Mouse (Mus musculus) left cerebral cortex, postnatal 36 days (tissue): ENCODE results near the gene Tbcc. TPM values are rescaled to one million over a fixed set of nuclear protein-coding genes. Genes with fewer than 3 reads are reported as not detected.
"Not testable (repeated sequence)": the region's sequence is repeated elsewhere in the genome, so short reads cannot be mapped to it uniquely, and the experiment has no call there.

Experiments
- DNase-seq, 2 experiments: peaks; one replicate each; pipeline ENCODE4 v3.0.0; 2021 to 2022; ENCODE audit warnings: low spot score in 2 of 2, mixed read lengths in 1 of 2
- intact Hi-C: fragments of 180-260 bp; cut with DNase I; formaldehyde crosslinking; loops from one replicate; pipeline ENCODE4 v1.15.1; 2025
- total RNA-seq, 2 experiments: library from RNA; stranded (reverse); gene quantifications; 2 replicates each; pipeline ENCODE4 v1.2.3; 2021

The Tbcc gene
- total RNA-seq, result 10 to 100 TPM; 33.4 to 37.6 TPM

GRCm38 (mm10) chr17:46890116-46890815 is at the start of gene Tbcc:
Gene Tbcc (plus strand): TSS chr17:46890684.
- DNase-seq, result peak; percentile 96 to 97
- intact Hi-C loops, result loop anchor here (1.0 to 2.0 kb wide), 2 partner anchors 33 to 107 kb away; partner anchors contain the start of gene Rpl7l1

- intact Hi-C loops, result no loop called here
- DNase-seq, result no peak
Measured at GRCm38 (mm10) chr17:46843022-46843421, 47.5 kb upstream of the Tbcc start.

- no peak for DNase-seq
- intact Hi-C loops, result no loop called here
Measured at GRCm38 (mm10) chr17:46843716-46844115, 46.8 kb upstream of the Tbcc start.

GRCm38 (mm10) chr17:46844811-46845210 is 45.7 kb upstream of the Tbcc start:
- intact Hi-C loops, result no loop called here
- DNase-seq, result no peak

- no peak for DNase-seq
- intact Hi-C loops, result no loop called here
Measured at GRCm38 (mm10) chr17:46845262-46845661, 45.2 kb upstream of the Tbcc start.

- intact Hi-C loops, DNase-seq: not testable (repeated sequence)
Measured at GRCm38 (mm10) chr17:46846573-46846972, 43.9 kb upstream of the Tbcc start.

GRCm38 (mm10) chr17:46847206-46847605 is 43.3 kb upstream of the Tbcc start:
- intact Hi-C loops, result no loop called here
- no peak for DNase-seq

GRCm38 (mm10) chr17:46852725-46853124 is 37.8 kb upstream of the Tbcc start:
- no peak for DNase-seq
- intact Hi-C loops, result no loop called here

- intact Hi-C loops, result no loop called here
Measured at GRCm38 (mm10) chr17:46853281-46853680, 37.2 kb upstream of the Tbcc start.

GRCm38 (mm10) chr17:46854096-46854495 is 36.4 kb upstream of the Tbcc start:
- no peak for DNase-seq
- intact Hi-C loops, result no loop called here

More at GRCm38 (mm10) chr17:46853281-46853680, 37.2 kb upstream of the Tbcc start:
- DNase-seq, result no peak

GRCm38 (mm10) chr17:46854640-46855110 is 35.8 kb upstream of the Tbcc start:
- intact Hi-C loops, result loop anchor here (5.0 kb wide), 1 partner anchor 72 kb away; the partner anchor contains the start of gene Rpl7l1
- no peak for DNase-seq

GRCm38 (mm10) chr17:46855328-46856106 is 35.0 kb upstream of the Tbcc start:
- no peak for DNase-seq
- intact Hi-C loops, result loop anchor here (5.0 kb wide), 1 partner anchor 73 kb away; the partner anchor contains the start of gene Rpl7l1

GRCm38 (mm10) chr17:46856107-46856388 is 34.4 kb upstream of the Tbcc start:
- DNase-seq, result no peak
- intact Hi-C loops, result loop anchor here (5.0 kb wide), 1 partner anchor 74 kb away; the partner anchor contains the start of gene Rpl7l1

GRCm38 (mm10) chr17:46856471-46857360 is 33.8 kb upstream of the Tbcc start:
- intact Hi-C loops, result loop anchor here (1.0 to 5.0 kb wide), 2 partner anchors 34 to 74 kb away; partner anchors contain the start of genes Rpl7l1 and Tbcc

GRCm38 (mm10) chr17:46857361-46857902 is 33.1 kb upstream of the Tbcc start:
- DNase-seq, result peak; percentile 81 to 85
- intact Hi-C loops, result loop anchor here (1.0 to 5.0 kb wide), 2 partner anchors 33 to 75 kb away; partner anchors contain the start of genes Rpl7l1 and Tbcc

More at GRCm38 (mm10) chr17:46856471-46857360, 33.8 kb upstream of the Tbcc start:
- peak; percentile 80 to 84 for DNase-seq

GRCm38 (mm10) chr17:46857903-46858748 is 32.4 kb upstream of the Tbcc start, which contains the start of gene Bicral:
Gene Bicral (minus strand): TSS chr17:46858482.
- intact Hi-C loops, result loop anchor here (1.0 to 5.0 kb wide), 2 partner anchors 32 to 76 kb away; partner anchors contain the start of genes Rpl7l1 and Tbcc
- peak; percentile 71 to 76 for DNase-seq

GRCm38 (mm10) chr17:46858749-46859444 is 31.6 kb upstream of the Tbcc start:
- no peak for DNase-seq
- intact Hi-C loops, result loop anchor here (5.0 kb wide), 1 partner anchor 77 kb away; the partner anchor contains the start of gene Rpl7l1
